Mouse (Mus musculus) lung, postnatal 0 days (tissue): ENCODE data around the gene Cpa5. TPM values are rescaled to one million over a fixed set of nuclear protein-coding genes. Genes with fewer than 3 reads are reported as not detected.

Experiments
- ATAC-seq: fragments of 200-750 bp; cut with Nextera tagmentation; 2 replicates; pipeline ENCODE4 v1.8.0; 2017; ENCODE audit warnings: moderate library complexity
- DNase-seq: peaks from one replicate; pipeline ENCODE4 v3.0.0-alpha.2; 2016; ENCODE audit warnings: low spot score
- H3K27ac ChIP-seq: fragments of 300-500 bp; sonication (generic); 2 replicates; pipeline ENCODE4 v1.5.1; 2014; ENCODE audit warnings: antibody characterized with exemption, mild to moderate bottlenecking, low read length, mixed read lengths
- H3K27me3 ChIP-seq: fragments of 300-500 bp; sonication (generic); replicated peaks from 2 replicates; pipeline ENCODE4 v1.6.1; 2014; ENCODE audit warnings: low read length, mixed read lengths; ENCODE audit not compliant: insufficient read depth
- H3K36me3 ChIP-seq: fragments of 300-500 bp; sonication (generic); 2 replicates; pipeline ENCODE4 v1.6.1; 2014; ENCODE audit warnings: low read length, mixed read lengths; ENCODE audit not compliant: insufficient read depth
- H3K4me1 ChIP-seq: fragments of 300-500 bp; sonication (generic); 2 replicates; pipeline ENCODE4 v1.6.1; 2014; ENCODE audit warnings: antibody characterized with exemption, low read depth, low read length, mixed read lengths; ENCODE audit not compliant: insufficient read depth
- H3K4me2 ChIP-seq: fragments of 300-500 bp; sonication (generic); replicated peaks from 2 replicates; pipeline ENCODE4 v1.6.1; 2014; ENCODE audit warnings: low read depth, mild to moderate bottlenecking, low read length, moderate library complexity, mixed read lengths
- H3K4me3 ChIP-seq: fragments of 300-500 bp; sonication (generic); 2 replicates; pipeline ENCODE4 v1.5.1; 2014; ENCODE audit warnings: low read depth, low read length
- H3K9ac ChIP-seq: fragments of 300-500 bp; sonication (generic); replicated peaks from 2 replicates; pipeline ENCODE4 v1.6.1; 2014; ENCODE audit warnings: low read depth, mild to moderate bottlenecking
- H3K9me3 ChIP-seq: fragments of 300-500 bp; sonication (generic); 2 replicates; pipeline ENCODE4 v1.6.1; 2016; ENCODE audit warnings: low read length, mixed read lengths
- CTCF ChIP-seq: IDR thresholded peaks from 2 replicates; pipeline ENCODE4 v1.5.1; 2016; ENCODE audit warnings: antibody characterized with exemption, mild to moderate bottlenecking
- EP300 ChIP-seq: IDR thresholded peaks from 2 replicates; pipeline ENCODE4 v1.6.1; 2016; ENCODE audit warnings: antibody characterized with exemption, mild to moderate bottlenecking, control low read depth
- WGBS: fragments of 180-500 bp; shearing (Covaris S2); extraction: QIAGEN DNeasy Blood & Tissue Kit; methylation state at CpG from one replicate; pipeline ENCODE4 v1.1.7; 2014; 5-methylcytosine and 5-hydroxymethylcytosine counted together
- polyA plus RNA-seq: library from polyadenylated mRNA; unstranded; fragments of >200 nt; fragmentation: Nextera tagmentation; extraction: Ambion mirVana; gene quantifications from 2 replicates; pipeline ENCODE4 v1.2.1, GENCODE M21; 2015

Cpa5 gene
- polyA plus RNA-seq, 1 experiment from 2014 or later: not detected

DNA sequence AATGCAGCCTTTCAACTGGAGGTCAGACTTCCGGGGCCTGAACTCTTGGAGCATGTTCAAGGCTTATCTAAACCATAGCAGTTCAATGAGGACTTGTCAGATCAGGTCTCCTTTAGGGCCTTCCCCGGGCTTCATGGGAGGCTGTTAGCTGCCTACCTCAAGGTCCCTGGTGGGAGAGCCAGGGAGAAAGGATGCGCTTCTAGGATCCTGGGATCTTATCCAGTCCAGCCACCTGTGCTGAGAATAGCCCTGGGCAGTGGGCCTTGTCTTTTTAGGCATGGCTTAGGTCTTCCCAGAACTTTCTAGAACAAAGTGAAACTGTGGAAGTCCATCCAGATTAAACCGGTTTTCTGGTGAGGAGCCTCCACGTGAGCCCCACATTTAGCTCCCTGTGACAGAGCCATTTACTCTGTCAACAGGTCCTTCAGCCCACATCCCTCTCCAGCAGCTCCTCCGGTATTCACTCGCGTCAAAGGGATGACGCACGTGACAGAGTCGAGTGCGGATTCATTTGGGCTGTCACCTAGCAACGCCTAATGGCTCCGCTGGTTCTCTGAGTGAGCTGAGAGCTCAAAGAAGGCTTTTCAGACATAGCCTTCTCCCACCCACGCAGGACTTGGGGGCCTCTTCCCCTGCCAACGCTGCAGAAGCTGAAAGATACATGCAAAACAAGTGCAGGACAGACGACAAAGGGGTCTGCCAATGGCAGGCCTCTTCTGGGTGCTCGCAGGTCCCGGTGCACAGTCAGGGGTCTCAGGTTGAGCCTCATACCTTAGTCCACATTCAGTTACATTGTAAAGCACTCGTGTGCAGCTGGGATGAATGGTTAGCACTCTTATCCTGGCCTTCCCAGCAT is 38.1 kb upstream of the Cpa5 start:
- Histone ChIP-seq H3K9ac (no peak overlapping the region), H3K27ac (no peak overlapping the region), H3K27me3 (no peaks in the 10 kb centered on the region), H3K4me2 (no peak overlapping the region), H3K36me3 (no peaks in the 10 kb centered on the region), H3K4me1 (peaks cover 3% of the 10 kb centered on the region; the same call in 1 of the 2 replicates), H3K9me3 (no peaks in the 10 kb centered on the region), H3K4me3 (no peak overlapping the region)
- ATAC-seq (peak; percentile 97), DNase-seq (peak; percentile 90)
- 42% methylated on average over 20 of the region's 20 CpGs for WGBS
- no peak for TF ChIP-seq CTCF
- TF ChIP-seq EP300: peak; percentile 72

DNA sequence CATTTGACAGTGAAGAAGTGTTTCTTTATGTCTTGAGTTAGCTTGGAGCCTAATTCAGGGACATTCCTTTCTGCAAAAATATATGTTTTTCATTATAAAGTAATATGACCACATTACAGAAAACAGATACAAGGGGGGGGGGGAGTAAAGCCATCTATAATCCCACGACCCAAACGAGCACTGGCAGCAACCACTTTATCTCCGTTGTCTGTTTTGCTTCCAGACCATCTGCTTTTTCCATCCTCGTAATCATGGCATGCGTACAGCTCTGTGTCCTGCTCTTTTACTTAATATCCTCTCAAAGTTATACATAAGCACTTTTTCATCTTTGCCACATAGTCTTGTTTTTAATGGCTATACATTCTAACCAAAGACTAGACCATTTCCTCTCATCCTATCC is 37.4 kb upstream of the Cpa5 start:
- 56% methylated on average over 5 of the region's 5 CpGs for WGBS
- no peak for ATAC-seq
- no peak overlapping the region for H3K4me2 ChIP-seq
- no peak overlapping the region for H3K27ac ChIP-seq
- H3K4me1 ChIP-seq: peaks cover 3% of the 10 kb centered on the region; the same call in 1 of the 2 replicates
- no peaks in the 10 kb centered on the region for H3K36me3 ChIP-seq
- DNase-seq: no peak
- TF ChIP-seq CTCF: no peak
- TF ChIP-seq EP300: no peak
- no peaks in the 10 kb centered on the region for H3K27me3 ChIP-seq
- H3K9ac ChIP-seq: no peak overlapping the region
- H3K9me3 ChIP-seq: no peaks in the 10 kb centered on the region
- no peak overlapping the region for H3K4me3 ChIP-seq

DNA sequence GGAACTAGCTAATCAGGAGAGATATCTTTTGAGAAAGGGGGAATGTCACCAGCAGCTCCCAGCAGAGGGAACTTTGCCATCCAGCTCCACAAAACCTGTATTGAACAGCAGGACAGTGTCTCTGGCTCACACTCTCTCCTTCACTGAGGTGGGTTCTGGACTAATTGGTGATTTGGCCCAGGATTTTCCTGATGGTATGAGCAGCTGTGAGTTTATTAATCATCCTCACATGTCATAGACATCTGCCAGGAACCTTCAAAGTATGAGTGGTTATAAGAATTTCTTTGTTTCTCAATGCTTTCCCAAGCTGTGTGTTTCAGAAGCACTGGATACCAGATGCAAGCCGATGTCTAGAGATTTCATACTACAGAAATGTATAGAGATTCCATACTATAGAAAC is 35.9 kb upstream of the Cpa5 start:
- Histone ChIP-seq H3K4me3 (no peak overlapping the region), H3K4me1 (peaks cover 3% of the 10 kb centered on the region; the same call in 1 of the 2 replicates), H3K4me2 (no peak overlapping the region), H3K27ac (no peak overlapping the region), H3K36me3 (no peaks in the 10 kb centered on the region), H3K9me3 (no peaks in the 10 kb centered on the region), H3K9ac (no peak overlapping the region), H3K27me3 (no peaks in the 10 kb centered on the region)
- WGBS: 85% methylated on average over 1 of the region's 1 CpGs
- no peak for ATAC-seq
- no peak for TF ChIP-seq EP300
- TF ChIP-seq CTCF: no peak
- DNase-seq: no peak

DNA sequence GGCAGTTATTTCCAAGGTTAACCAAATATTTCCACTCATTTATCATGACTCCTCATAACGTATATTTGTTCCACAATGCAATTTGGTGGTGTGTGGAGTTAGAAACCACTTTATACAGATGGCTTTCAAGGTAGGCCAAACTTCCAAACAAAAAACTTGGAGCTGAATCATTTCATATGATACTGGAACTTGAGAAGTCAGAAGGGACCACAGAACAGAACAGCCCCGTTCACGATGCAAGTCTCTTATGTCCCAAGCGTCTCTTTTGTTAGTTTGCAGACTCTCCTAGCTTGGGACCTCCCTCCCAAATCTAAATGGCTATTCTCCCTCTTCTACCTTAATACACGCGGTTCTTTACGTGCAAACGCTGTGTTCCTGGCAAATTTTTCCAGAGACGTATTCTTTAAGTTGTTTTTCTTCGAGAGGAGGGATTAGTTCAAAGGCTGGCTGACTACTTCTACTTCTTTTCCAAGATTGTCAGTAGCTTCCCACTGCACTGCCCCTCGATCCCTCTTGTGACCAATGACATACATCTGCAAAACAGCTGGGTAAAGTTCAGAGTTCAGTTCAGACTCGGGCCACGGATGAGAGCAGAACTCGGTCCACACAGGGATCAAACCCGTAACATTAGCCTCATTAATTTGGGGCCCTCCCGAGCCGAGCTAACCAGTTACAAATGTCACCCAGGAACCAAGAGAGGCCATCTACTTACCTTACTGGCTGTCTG is 34.2 kb upstream of the Cpa5 start:
- TF ChIP-seq EP300 (no peak), CTCF (no peak)
- Histone ChIP-seq H3K36me3 (no peaks in the 10 kb centered on the region), H3K4me3 (no peak overlapping the region), H3K4me1 (peaks cover 3% of the 10 kb centered on the region; the same call in 1 of the 2 replicates), H3K27ac (no peak overlapping the region), H3K9ac (no peak overlapping the region), H3K4me2 (no peak overlapping the region), H3K9me3 (no peaks in the 10 kb centered on the region), H3K27me3 (no peaks in the 10 kb centered on the region)
- ATAC-seq (no peak), DNase-seq (no peak)
- 68% methylated on average over 17 of the region's 17 CpGs for WGBS

DNA sequence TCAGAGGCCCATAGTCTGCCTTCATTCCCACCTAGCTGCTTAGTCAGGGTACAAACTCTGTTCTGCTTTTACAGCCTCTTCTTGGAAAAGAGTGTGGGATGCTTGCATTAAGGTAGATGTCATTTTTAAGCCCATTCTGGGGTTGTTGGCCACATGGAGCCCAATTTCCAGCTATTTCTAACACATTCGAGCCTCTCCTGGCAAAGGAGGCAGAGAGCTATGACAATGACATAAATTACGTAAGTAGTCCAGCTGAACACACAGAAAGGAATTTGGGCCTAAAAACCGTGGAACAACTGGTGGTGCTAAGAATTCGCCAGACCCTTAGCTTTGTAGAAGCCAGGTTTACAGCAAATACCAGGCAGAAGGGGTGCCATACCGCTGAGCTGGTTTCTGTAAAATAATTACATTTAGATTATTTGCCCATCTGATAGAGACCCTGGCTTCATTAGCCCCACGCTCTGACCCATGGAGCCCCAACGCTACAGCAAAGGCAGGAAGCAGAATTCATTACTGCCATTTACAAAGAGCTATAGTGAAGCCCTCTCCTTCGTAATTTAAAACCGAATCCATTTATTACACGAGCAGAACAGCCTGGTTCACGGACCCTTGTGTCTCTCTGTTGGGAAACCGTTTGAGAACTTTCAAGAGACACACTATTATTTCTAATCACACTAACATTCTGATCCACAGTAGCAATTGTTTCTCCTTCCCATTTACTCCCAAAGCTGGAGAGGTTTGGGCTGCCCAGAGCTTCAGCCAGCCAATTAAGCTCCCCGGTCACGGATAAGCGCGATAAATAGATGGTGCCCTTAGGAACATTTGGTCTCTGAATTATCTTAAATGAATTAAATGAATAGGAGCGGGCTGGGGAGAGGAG is 30.6 kb upstream of the Cpa5 start:
- DNase-seq (peak; percentile 49), ATAC-seq (no peak)
- no peak overlapping the region for H3K4me2 ChIP-seq
- H3K4me1 ChIP-seq: no peaks in the 10 kb centered on the region
- no peak overlapping the region for H3K9ac ChIP-seq
- H3K9me3 ChIP-seq: no peaks in the 10 kb centered on the region
- WGBS: 63% methylated on average over 17 of the region's 17 CpGs
- no peaks in the 10 kb centered on the region for H3K36me3 ChIP-seq
- H3K27ac ChIP-seq: no peak overlapping the region
- no peak overlapping the region for H3K4me3 ChIP-seq
- no peaks in the 10 kb centered on the region for H3K27me3 ChIP-seq
- TF ChIP-seq CTCF (no peak), EP300 (no peak)

DNA sequence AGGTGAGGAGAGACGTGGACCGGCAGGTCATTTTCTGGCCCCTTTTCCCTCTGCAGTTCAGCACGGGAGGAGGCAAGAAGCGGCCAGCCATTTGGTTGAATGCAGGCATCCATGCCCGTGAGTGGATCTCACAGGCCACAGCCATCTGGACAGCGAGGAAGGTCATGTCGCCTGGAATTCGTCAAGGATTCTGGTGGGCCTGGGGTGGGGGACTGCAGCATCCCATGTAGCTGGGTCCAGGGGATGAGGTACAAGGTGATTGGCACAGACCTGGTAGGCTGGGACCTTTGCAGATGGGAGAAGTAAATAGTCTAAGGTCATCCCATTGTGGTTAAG is 30.0 kb upstream of the Cpa5 start:
- TF ChIP-seq CTCF: no peak
- no peak for TF ChIP-seq EP300
- 69% methylated on average over 8 of the region's 8 CpGs for WGBS
- no peak for ATAC-seq

More for the DNA sequence above, 30.0 kb upstream of the Cpa5 start:
- H3K27me3 ChIP-seq: no peaks in the 10 kb centered on the region
- no peak for DNase-seq
- H3K36me3 ChIP-seq: no peaks in the 10 kb centered on the region
- H3K9ac ChIP-seq: no peak overlapping the region
- H3K4me2 ChIP-seq: no peak overlapping the region
- H3K4me3 ChIP-seq: no peak overlapping the region
- no peaks in the 10 kb centered on the region for H3K9me3 ChIP-seq
- H3K27ac ChIP-seq: no peak overlapping the region
- no peaks in the 10 kb centered on the region for H3K4me1 ChIP-seq
